Mouse (Mus musculus) embryonic fibroblast, embryonic 13.5 days (primary cell): ENCODE measurements at regions not wholly inside any gene's neighbourhood (a gene's known extent, or its start where the extent isn't known, plus 50 kb on each side); places are given as distances from the start of the nearest gene placed in this dataset.

Source experiments
- CTCF ChIP-seq: IDR thresholded peaks from 2 replicates; pipeline ENCODE4 v1.5.1; 2011; ENCODE audit warnings: mild to moderate bottlenecking, control low read depth, low read length, moderate library complexity, borderline replicate concordance; ENCODE audit not compliant: insufficient read depth
- POLR2A ChIP-seq: IDR thresholded peaks from 2 replicates; pipeline ENCODE4 v1.6.1; 2011; ENCODE audit warnings: low read depth, mild to moderate bottlenecking, control low read depth, low read length, moderate library complexity

DNA sequence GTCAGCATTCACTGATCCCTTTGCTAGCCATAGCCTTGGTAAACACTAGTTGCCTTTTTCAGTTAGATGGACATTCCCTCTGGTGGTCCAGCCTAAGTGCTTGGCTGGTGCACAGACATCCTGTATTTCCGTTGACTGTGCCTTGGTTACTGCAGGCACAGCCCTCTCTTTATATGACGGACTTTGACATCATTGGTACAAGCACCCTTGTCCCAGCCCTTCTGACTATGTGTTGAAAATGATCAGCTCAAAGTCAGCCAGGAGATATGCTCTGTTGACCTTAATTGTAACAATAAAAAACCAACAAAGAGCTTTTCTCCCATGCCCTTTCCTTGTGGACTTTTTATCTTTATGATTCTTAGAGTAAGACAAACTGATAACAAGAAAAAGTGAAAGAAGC, 53.8 kb upstream of the Mapk10 start:
- no peak for TF ChIP-seq CTCF
- TF ChIP-seq POLR2A, result no peak
